Mouse (Mus musculus) midbrain, embryonic 12.5 days (tissue): ENCODE results near the gene Sipa1l2. TPM values are rescaled to one million over a fixed set of nuclear protein-coding genes. Genes with fewer than 3 reads are reported as not detected.
A peak's percentile ranks its signal among the peaks of the same experiment; 100 is the strongest.

Source experiments
- ATAC-seq: fragments of 200-750 bp; cut with Nextera tagmentation; 2 replicates; pipeline ENCODE4 v1.8.0; 2017; ENCODE audit warnings: low read depth, moderate TSS enrichment, moderate library complexity; ENCODE audit not compliant: low FRiP score
- H3K27ac ChIP-seq: fragments of 300-500 bp; sonication (generic); replicated peaks from 2 replicates; pipeline ENCODE4 v1.5.1; 2016; ENCODE audit warnings: mild to moderate bottlenecking
- H3K27me3 ChIP-seq: fragments of 300-500 bp; sonication (generic); 2 replicates; pipeline ENCODE4 v1.6.1; 2016; ENCODE audit warnings: mild to moderate bottlenecking
- H3K36me3 ChIP-seq: fragments of 300-500 bp; sonication (generic); 2 replicates; pipeline ENCODE4 v1.6.1; 2016
- H3K4me1 ChIP-seq: fragments of 300-500 bp; sonication (generic); 2 replicates; pipeline ENCODE4 v1.6.1; 2016
- H3K4me2 ChIP-seq: fragments of 300-500 bp; sonication (generic); replicated peaks from 2 replicates; pipeline ENCODE4 v1.6.1; 2016; ENCODE audit warnings: mild to moderate bottlenecking, moderate library complexity
- H3K4me3 ChIP-seq: fragments of 300-500 bp; sonication (generic); 2 replicates; pipeline ENCODE4 v1.5.1; 2016; ENCODE audit warnings: mild to moderate bottlenecking
- H3K9ac ChIP-seq: fragments of 300-500 bp; sonication (generic); replicated peaks from 2 replicates; pipeline ENCODE4 v1.6.1; 2016; ENCODE audit warnings: mild to moderate bottlenecking, moderate library complexity
- H3K9me3 ChIP-seq: fragments of 300-500 bp; sonication (generic); 2 replicates; pipeline ENCODE4 v1.6.1; 2016; ENCODE audit warnings: mild to moderate bottlenecking
- WGBS: fragments of 180-500 bp; shearing (Covaris S2); methylation state at CpG from one replicate; pipeline ENCODE4 v1.1.7; 2016; 5-methylcytosine and 5-hydroxymethylcytosine counted together
- polyA plus RNA-seq: library from polyadenylated mRNA; unstranded; fragments of >200 nt; fragmentation: Nextera tagmentation; extraction: Ambion mirVana; gene quantifications from 2 replicates; pipeline ENCODE4 v1.2.1, GENCODE M21; 2016

Sipa1l2 gene
- polyA plus RNA-seq, 1 experiment from 2014 or later, result 43.7 TPM

- Histone ChIP-seq H3K4me3 (no peak overlapping the region), H3K36me3 (no peaks in the 10 kb centered on the region), H3K9ac (0 out of 2 replicates have a peak overlapping the region, but pooled peaks have one; percentile 12), H3K4me1 (peaks cover 54% of the 10 kb centered on the region), H3K27me3 (peaks cover 10% of the 10 kb centered on the region), H3K9me3 (no peaks in the 10 kb centered on the region), H3K4me2 (no peak overlapping the region; the same call in 1 of the 2 replicates), H3K27ac (peak overlapping the region; percentile 90)
- 84% methylated on average over 10 of the region's 10 CpGs for WGBS
- ATAC-seq, result no peak
Observed at GRCm38 (mm10) chr8:125557391-125558108, 12.1 kb downstream of the Sipa1l2 start.

DNA sequence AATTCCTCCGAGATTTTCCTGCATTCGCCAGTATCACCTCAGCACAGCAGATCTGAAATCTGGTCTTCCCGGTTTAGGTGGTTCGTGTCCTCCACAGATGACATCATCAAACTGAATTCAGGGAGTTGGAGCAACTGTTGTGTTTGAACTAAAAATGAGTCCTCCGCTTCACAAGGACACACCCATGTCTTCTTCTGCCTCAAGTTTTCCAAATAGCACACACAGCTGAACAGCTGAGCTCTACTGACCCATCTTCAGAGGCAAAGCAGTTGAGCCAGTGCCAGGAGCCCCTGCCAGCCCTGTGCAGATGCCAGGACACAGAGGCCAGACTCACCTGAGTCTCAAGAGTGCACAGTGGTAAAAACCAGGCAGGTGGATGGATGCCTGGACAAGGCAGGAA is 12.9 kb downstream of the Sipa1l2 start:
- Histone ChIP-seq H3K9ac (no peak overlapping the region), H3K4me1 (peaks cover 50% of the 10 kb centered on the region), H3K4me3 (no peak overlapping the region), H3K36me3 (no peaks in the 10 kb centered on the region), H3K27me3 (peaks cover 8% of the 10 kb centered on the region), H3K27ac (no peak overlapping the region), H3K9me3 (no peaks in the 10 kb centered on the region), H3K4me2 (no peak overlapping the region)
- 92% methylated on average over 5 of the region's 5 CpGs for WGBS
- ATAC-seq, result no peak

DNA sequence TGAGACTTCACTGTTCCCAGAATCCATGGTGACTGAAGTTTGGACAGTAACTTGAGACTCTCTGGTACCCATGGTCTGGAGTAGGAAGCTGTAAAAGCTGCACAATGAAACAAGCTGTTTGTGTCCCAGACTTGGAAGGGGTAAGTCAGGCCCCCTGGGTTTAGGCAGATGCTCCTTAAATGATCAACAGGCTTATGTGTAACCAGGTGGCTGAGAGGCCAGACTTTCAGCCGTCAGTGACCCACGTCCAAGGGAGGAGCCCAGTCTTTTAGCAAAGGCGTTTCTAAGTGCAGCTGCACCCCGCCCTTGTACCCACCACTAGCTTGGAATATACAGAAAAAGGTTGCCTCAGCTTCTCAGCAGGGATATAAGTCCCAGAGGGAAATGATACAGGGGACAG is 19.0 kb downstream of the Sipa1l2 start:
- no peak overlapping the region for H3K27ac ChIP-seq
- H3K4me1 ChIP-seq, result peaks cover 13% of the 10 kb centered on the region
- H3K4me2 ChIP-seq, result no peak overlapping the region
- ATAC-seq, result no peak
- WGBS, result 63% methylated on average over 4 of the region's 4 CpGs
- H3K27me3 ChIP-seq, result no peaks in the 10 kb centered on the region; the same call in 1 of the 2 replicates
- H3K9me3 ChIP-seq, result no peaks in the 10 kb centered on the region
- no peak overlapping the region for H3K4me3 ChIP-seq
- H3K36me3 ChIP-seq, result no peaks in the 10 kb centered on the region
- no peak overlapping the region for H3K9ac ChIP-seq

GRCm38 (mm10) chr8:125547296-125547695 is 22.3 kb downstream of the Sipa1l2 start:
- H3K4me1 ChIP-seq, result peaks cover 18% of the 10 kb centered on the region
- H3K4me2 ChIP-seq, result no peak overlapping the region
- WGBS, result 87% methylated on average over 3 of the region's 3 CpGs
- no peak overlapping the region for H3K27ac ChIP-seq
- H3K36me3 ChIP-seq, result no peaks in the 10 kb centered on the region
- no peak overlapping the region for H3K9ac ChIP-seq
- ATAC-seq, result no peak
- no peaks in the 10 kb centered on the region for H3K9me3 ChIP-seq
- H3K27me3 ChIP-seq, result no peaks in the 10 kb centered on the region; the same call in 1 of the 2 replicates
- H3K4me3 ChIP-seq, result no peak overlapping the region

DNA sequence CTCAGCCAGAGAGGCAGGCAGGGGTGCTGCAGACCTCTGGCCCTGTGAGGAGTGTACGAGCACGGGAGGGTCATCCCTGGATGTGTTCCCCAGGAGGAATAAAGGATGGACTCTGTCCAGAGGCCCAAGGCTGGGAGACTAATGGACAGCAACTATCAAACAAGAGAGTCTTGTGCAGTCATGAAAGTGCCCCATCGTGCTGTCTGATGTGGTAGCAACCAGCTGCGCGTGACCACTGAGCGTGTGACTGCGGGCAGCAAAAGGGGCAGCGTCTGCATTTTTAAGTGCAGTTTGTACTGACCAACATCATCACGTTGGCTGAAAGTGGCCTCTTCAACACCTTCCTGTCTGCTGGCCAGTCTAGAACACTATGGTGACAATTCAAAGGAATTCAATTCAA is 23.7 kb downstream of the Sipa1l2 start:
- 94% methylated on average over 9 of the region's 9 CpGs for WGBS

DNA sequence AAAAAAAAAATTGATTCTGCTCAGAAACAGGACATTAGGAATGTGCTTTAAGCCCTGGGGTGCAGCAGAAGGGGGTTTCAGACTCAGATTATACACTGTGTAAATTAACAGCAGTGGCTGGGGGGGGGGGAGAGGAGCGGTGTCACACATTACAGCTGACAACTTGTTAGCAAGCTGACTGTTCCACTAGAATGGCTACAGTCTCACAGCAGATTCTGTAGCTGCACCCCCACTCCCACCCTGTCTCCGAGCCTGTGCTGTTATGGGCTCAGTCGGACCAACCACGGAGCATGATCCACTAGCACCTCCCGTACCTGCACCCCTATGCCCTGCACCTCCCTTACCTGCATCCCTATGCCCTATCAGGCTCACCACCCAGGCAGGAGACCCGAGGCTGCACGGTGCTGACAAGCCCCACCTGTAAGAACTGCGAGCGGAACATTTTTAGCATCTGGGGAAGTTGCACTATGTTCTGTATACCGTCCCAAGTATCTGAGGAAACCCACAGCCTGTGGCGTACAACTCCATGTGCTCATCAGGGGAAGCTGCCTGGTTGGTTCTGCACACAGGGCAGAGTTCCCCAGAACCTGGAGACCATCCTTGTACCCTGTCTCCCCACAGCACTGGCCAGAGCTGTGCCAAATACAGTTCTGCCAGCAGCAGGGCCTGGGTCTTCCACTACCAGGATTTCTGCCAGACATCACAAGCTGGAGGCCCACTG is 26.6 kb downstream of the Sipa1l2 start:
- ATAC-seq, result no peak
- H3K36me3 ChIP-seq, result 0 out of 2 replicates have a peak, but pooled peaks cover under 1% of the 10 kb centered on the region
- no peak overlapping the region for H3K4me2 ChIP-seq
- WGBS, result 91% methylated on average over 11 of the region's 11 CpGs
- no peaks in the 10 kb centered on the region for H3K9me3 ChIP-seq
- peaks cover 17% of the 10 kb centered on the region; the same call in 1 of the 2 replicates for H3K4me1 ChIP-seq
- H3K27me3 ChIP-seq, result no peaks in the 10 kb centered on the region
- no peak overlapping the region for H3K4me3 ChIP-seq
- no peak overlapping the region for H3K27ac ChIP-seq
- H3K9ac ChIP-seq, result no peak overlapping the region

More for the DNA sequence above, 23.7 kb downstream of the Sipa1l2 start:
- H3K36me3 ChIP-seq, result no peaks in the 10 kb centered on the region
- peaks cover 15% of the 10 kb centered on the region for H3K4me1 ChIP-seq
- H3K9ac ChIP-seq, result no peak overlapping the region
- H3K4me2 ChIP-seq, result no peak overlapping the region
- ATAC-seq, result no peak
- no peak overlapping the region for H3K27ac ChIP-seq
- H3K27me3 ChIP-seq, result no peaks in the 10 kb centered on the region; the same call in 1 of the 2 replicates
- no peaks in the 10 kb centered on the region for H3K9me3 ChIP-seq
- no peak overlapping the region for H3K4me3 ChIP-seq

DNA sequence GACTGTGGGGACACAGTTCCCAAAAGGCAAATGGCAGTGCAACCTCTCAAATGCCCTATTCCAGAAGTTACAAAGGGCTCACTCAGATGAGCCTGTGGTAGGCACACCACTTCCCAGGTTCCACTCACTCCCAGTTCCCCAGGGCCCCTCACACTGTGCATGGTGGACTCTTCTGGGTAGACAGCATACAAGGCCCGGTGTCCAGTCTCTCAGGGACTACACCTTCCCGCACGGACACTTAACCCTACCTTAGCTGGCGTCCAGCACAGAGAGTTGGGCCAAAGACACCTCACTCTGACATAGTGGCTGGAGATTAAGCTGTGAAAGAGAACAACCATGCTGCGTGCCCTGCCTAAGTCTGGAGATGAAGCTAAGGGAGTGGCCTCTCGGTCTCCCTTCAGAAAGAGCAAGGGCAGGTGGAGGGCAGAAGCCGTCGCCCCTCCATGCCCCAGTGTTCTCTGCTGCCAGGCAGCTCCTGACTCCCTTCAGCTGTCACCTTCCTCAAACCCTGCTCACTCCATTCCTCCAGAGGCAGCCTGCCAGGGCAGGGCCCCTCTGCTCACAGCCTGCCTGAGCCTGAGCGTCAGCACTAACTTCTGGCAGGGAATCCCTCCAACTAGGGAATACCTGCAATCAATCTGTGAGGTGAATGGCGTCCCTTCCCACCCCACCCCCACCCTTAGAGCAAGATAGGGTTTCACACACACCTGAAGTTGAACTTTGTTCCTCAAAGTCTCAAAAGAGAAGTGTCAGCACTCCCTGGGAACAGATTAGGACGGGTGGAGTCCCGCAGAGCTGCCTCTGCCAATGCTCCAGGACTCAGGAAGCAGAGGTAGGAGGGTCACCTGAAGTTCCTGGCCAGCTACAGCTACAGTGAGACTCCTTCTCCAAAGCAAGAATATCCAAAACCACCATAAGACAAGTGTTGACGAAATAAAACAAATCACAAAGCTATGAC is 30.3 kb downstream of the Sipa1l2 start:
- Histone ChIP-seq H3K4me3 (no peak overlapping the region), H3K9me3 (no peaks in the 10 kb centered on the region), H3K4me1 (peaks cover 17% of the 10 kb centered on the region; the same call in 1 of the 2 replicates), H3K27ac (no peak overlapping the region), H3K27me3 (no peaks in the 10 kb centered on the region), H3K36me3 (peaks cover 20% of the 10 kb centered on the region), H3K4me2 (no peak overlapping the region), H3K9ac (0 out of 2 replicates have a peak overlapping the region, but pooled peaks have one; percentile 4)
- 79% methylated on average over 13 of the region's 13 CpGs for WGBS
- ATAC-seq, result no peak

- H3K27ac ChIP-seq, result no peak overlapping the region
- H3K4me2 ChIP-seq, result no peak overlapping the region
- no peaks in the 10 kb centered on the region for H3K27me3 ChIP-seq
- no peak for ATAC-seq
- peaks cover 27% of the 10 kb centered on the region for H3K4me1 ChIP-seq
- WGBS, result 83% methylated on average over 6 of the region's 6 CpGs
- no peaks in the 10 kb centered on the region for H3K9me3 ChIP-seq
- no peak overlapping the region for H3K4me3 ChIP-seq
- peaks cover 20% of the 10 kb centered on the region for H3K36me3 ChIP-seq
- no peak overlapping the region for H3K9ac ChIP-seq
Observed at GRCm38 (mm10) chr8:125538265-125538664, 31.3 kb downstream of the Sipa1l2 start.

GRCm38 (mm10) chr8:125533709-125534108 is 35.9 kb downstream of the Sipa1l2 start:
- ATAC-seq, result no peak
- peaks cover 14% of the 10 kb centered on the region for H3K27me3 ChIP-seq
- 58% methylated on average over 7 of the region's 7 CpGs for WGBS
- no peak overlapping the region for H3K4me3 ChIP-seq
- H3K4me1 ChIP-seq, result peaks cover 59% of the 10 kb centered on the region
- no peaks in the 10 kb centered on the region for H3K9me3 ChIP-seq
- H3K9ac ChIP-seq, result no peak overlapping the region
- H3K36me3 ChIP-seq, result peaks cover 20% of the 10 kb centered on the region
- no peak overlapping the region for H3K27ac ChIP-seq
- no peak overlapping the region for H3K4me2 ChIP-seq

GRCm38 (mm10) chr8:125532953-125533352 is 36.7 kb downstream of the Sipa1l2 start:
- 0 out of 2 replicates have a peak, but pooled peaks have one; percentile 30 for ATAC-seq
- Histone ChIP-seq H3K27me3 (peaks cover 16% of the 10 kb centered on the region), H3K9me3 (no peaks in the 10 kb centered on the region), H3K4me3 (no peak overlapping the region), H3K9ac (no peak overlapping the region), H3K4me1 (peaks cover 62% of the 10 kb centered on the region), H3K27ac (peak overlapping the region; percentile 35; the same call in 1 of the 2 replicates), H3K4me2 (no peak overlapping the region), H3K36me3 (peaks cover 18% of the 10 kb centered on the region)
- 75% methylated on average over 8 of the region's 8 CpGs for WGBS

GRCm38 (mm10) chr8:125532177-125532576 is 37.4 kb downstream of the Sipa1l2 start:
- Histone ChIP-seq H3K36me3 (peaks cover 11% of the 10 kb centered on the region), H3K4me2 (no peak overlapping the region), H3K9ac (peak overlapping the region; percentile 43; the same call in 1 of the 2 replicates), H3K4me3 (no peak overlapping the region), H3K9me3 (no peaks in the 10 kb centered on the region), H3K4me1 (peaks cover 70% of the 10 kb centered on the region), H3K27me3 (peaks cover 17% of the 10 kb centered on the region), H3K27ac (peak overlapping the region; percentile 35)
- ATAC-seq, result no peak
- WGBS, result 33% methylated on average over 7 of the region's 7 CpGs
